Mouse (Mus musculus) midbrain, embryonic 12.5 days (tissue): ENCODE results near the gene Tsks. TPM values are rescaled to one million over a fixed set of nuclear protein-coding genes. Genes with fewer than 3 reads are reported as not detected.

ENCODE experiments used
- ATAC-seq: fragments of 200-750 bp; cut with Nextera tagmentation; 2 replicates; pipeline ENCODE4 v1.8.0; 2017; ENCODE audit warnings: low read depth, moderate TSS enrichment, moderate library complexity; ENCODE audit not compliant: low FRiP score
- H3K27ac ChIP-seq: fragments of 300-500 bp; sonication (generic); replicated peaks from 2 replicates; pipeline ENCODE4 v1.5.1; 2016; ENCODE audit warnings: mild to moderate bottlenecking
- H3K27me3 ChIP-seq: fragments of 300-500 bp; sonication (generic); 2 replicates; pipeline ENCODE4 v1.6.1; 2016; ENCODE audit warnings: mild to moderate bottlenecking
- H3K36me3 ChIP-seq: fragments of 300-500 bp; sonication (generic); 2 replicates; pipeline ENCODE4 v1.6.1; 2016
- H3K4me1 ChIP-seq: fragments of 300-500 bp; sonication (generic); 2 replicates; pipeline ENCODE4 v1.6.1; 2016
- H3K4me2 ChIP-seq: fragments of 300-500 bp; sonication (generic); replicated peaks from 2 replicates; pipeline ENCODE4 v1.6.1; 2016; ENCODE audit warnings: mild to moderate bottlenecking, moderate library complexity
- H3K4me3 ChIP-seq: fragments of 300-500 bp; sonication (generic); 2 replicates; pipeline ENCODE4 v1.5.1; 2016; ENCODE audit warnings: mild to moderate bottlenecking
- H3K9ac ChIP-seq: fragments of 300-500 bp; sonication (generic); replicated peaks from 2 replicates; pipeline ENCODE4 v1.6.1; 2016; ENCODE audit warnings: mild to moderate bottlenecking, moderate library complexity
- H3K9me3 ChIP-seq: fragments of 300-500 bp; sonication (generic); 2 replicates; pipeline ENCODE4 v1.6.1; 2016; ENCODE audit warnings: mild to moderate bottlenecking
- WGBS: fragments of 180-500 bp; shearing (Covaris S2); methylation state at CpG from one replicate; pipeline ENCODE4 v1.1.7; 2016; 5-methylcytosine and 5-hydroxymethylcytosine counted together
- polyA plus RNA-seq: library from polyadenylated mRNA; unstranded; fragments of >200 nt; fragmentation: Nextera tagmentation; extraction: Ambion mirVana; gene quantifications from 2 replicates; pipeline ENCODE4 v1.2.1, GENCODE M21; 2016

The Tsks gene
- polyA plus RNA-seq, 1 experiment from 2014 or later: 0.20 TPM

GRCm38 (mm10) chr7:44983944-44984832 lies 41.2 kb downstream of the Tsks start:
- WGBS: 71% methylated on average over 7 of the region's 7 CpGs
- peak overlapping the region; percentile 48; the same call in 1 of the 2 replicates for H3K9ac ChIP-seq
- no peak for ATAC-seq

GRCm38 (mm10) chr7:44984833-44985164 lies 41.8 kb downstream of the Tsks start:
- peak overlapping the region; percentile 62 for H3K4me2 ChIP-seq
- H3K36me3 ChIP-seq: peaks cover 40% of the 10 kb centered on the region
- 53% methylated on average over 3 of the region's 3 CpGs for WGBS
- H3K27ac ChIP-seq: peak overlapping the region; percentile 94; the same call in 1 of the 2 replicates
- H3K9me3 ChIP-seq: no peaks in the 10 kb centered on the region
- no peaks in the 10 kb centered on the region for H3K27me3 ChIP-seq
- ATAC-seq: no peak
- H3K4me1 ChIP-seq: peaks cover 37% of the 10 kb centered on the region
- peak overlapping the region; percentile 82 for H3K4me3 ChIP-seq
- 0 out of 2 replicates have a peak overlapping the region, but pooled peaks have one; percentile 97 for H3K9ac ChIP-seq

More at GRCm38 (mm10) chr7:44983944-44984832, 41.2 kb downstream of the Tsks start:
- Histone ChIP-seq H3K4me1 (peaks cover 35% of the 10 kb centered on the region), H3K9me3 (no peaks in the 10 kb centered on the region), H3K36me3 (peaks cover 40% of the 10 kb centered on the region), H3K4me2 (peak overlapping the region; percentile 62), H3K27me3 (no peaks in the 10 kb centered on the region), H3K4me3 (peak overlapping the region; percentile 82), H3K27ac (peak overlapping the region; percentile 94)

GRCm38 (mm10) chr7:44985595-44986191 lies 42.7 kb downstream of the Tsks start:
- WGBS: 1% methylated on average over 44 of the region's 45 CpGs
- Histone ChIP-seq H3K9me3 (no peaks in the 10 kb centered on the region), H3K27me3 (no peaks in the 10 kb centered on the region), H3K27ac (peak overlapping the region; percentile 94), H3K4me2 (peak overlapping the region; percentile 62), H3K36me3 (peaks cover 31% of the 10 kb centered on the region), H3K4me1 (peaks cover 37% of the 10 kb centered on the region), H3K4me3 (peak overlapping the region; percentile 82), H3K9ac (peak overlapping the region; percentile 97)
- peak; percentile 4 for ATAC-seq

- H3K4me2 ChIP-seq: peak within 1 kb of the TSS; percentile 63
- peak; percentile 95 for ATAC-seq
- H3K36me3 ChIP-seq: peaks cover 27% of the 10 kb centered on the region
- peak within 1 kb of the TSS; percentile 82 for H3K4me3 ChIP-seq
- WGBS: under 1% methylated on average over 41 of the region's 42 CpGs
- no peaks in the 10 kb centered on the region for H3K9me3 ChIP-seq
- H3K4me1 ChIP-seq: peaks cover 37% of the 10 kb centered on the region
- peak within 1 kb of the TSS; percentile 97 for H3K9ac ChIP-seq
- peak within 1 kb of the TSS; percentile 94 for H3K27ac ChIP-seq
- H3K27me3 ChIP-seq: no peaks in the 10 kb centered on the region
These were observed 43.3 kb downstream of the Tsks start, which contains the start of gene Prmt1 for GRCm38 (mm10) chr7:44986192-44986878. Prmt1 (minus strand) TSS chr7:44986568.

- peaks cover 27% of the 10 kb centered on the region for H3K36me3 ChIP-seq
- no peaks in the 10 kb centered on the region for H3K27me3 ChIP-seq
- peak overlapping the region; percentile 82 for H3K4me3 ChIP-seq
- under 1% methylated on average over 29 of the region's 29 CpGs for WGBS
- peak; percentile 31 for ATAC-seq
- H3K9me3 ChIP-seq: no peaks in the 10 kb centered on the region
- H3K4me1 ChIP-seq: peaks cover 37% of the 10 kb centered on the region
- peak overlapping the region; percentile 63 for H3K4me2 ChIP-seq
- peak overlapping the region; percentile 75 for H3K9ac ChIP-seq
- H3K27ac ChIP-seq: peak overlapping the region; percentile 89
These were observed 44.1 kb downstream of the Tsks start for GRCm38 (mm10) chr7:44986879-44987718.

GRCm38 (mm10) chr7:44996672-44997071 lies 53.7 kb downstream of the Tsks start:
- WGBS: 13% methylated on average over 10 of the region's 10 CpGs
- no peak for ATAC-seq
- H3K9me3 ChIP-seq: no peaks in the 10 kb centered on the region
- peak overlapping the region; percentile 68 for H3K4me3 ChIP-seq
- H3K9ac ChIP-seq: peak overlapping the region; percentile 82
- H3K27ac ChIP-seq: peak overlapping the region; percentile 80; the same call in 1 of the 2 replicates
- peaks cover 45% of the 10 kb centered on the region for H3K36me3 ChIP-seq
- H3K4me1 ChIP-seq: peaks cover 37% of the 10 kb centered on the region
- H3K27me3 ChIP-seq: no peaks in the 10 kb centered on the region
- peak overlapping the region; percentile 79 for H3K4me2 ChIP-seq

GRCm38 (mm10) chr7:44997231-44997939 lies 54.4 kb downstream of the Tsks start, which contains the start of gene Irf3:
Irf3 (plus strand) TSS chr7:44997648.
- under 1% methylated on average over 43 of the region's 43 CpGs for WGBS
- H3K4me2 ChIP-seq: peak within 1 kb of the TSS; percentile 79
- H3K9me3 ChIP-seq: no peaks in the 10 kb centered on the region
- peak within 1 kb of the TSS; percentile 68 for H3K4me3 ChIP-seq
- H3K27me3 ChIP-seq: no peaks in the 10 kb centered on the region
- peaks cover 37% of the 10 kb centered on the region for H3K4me1 ChIP-seq
- peaks cover 45% of the 10 kb centered on the region for H3K36me3 ChIP-seq
- ATAC-seq: peak; percentile 90
- H3K9ac ChIP-seq: peak within 1 kb of the TSS; percentile 82
- peak within 1 kb of the TSS; percentile 80 for H3K27ac ChIP-seq

- Histone ChIP-seq H3K36me3 (peaks cover 45% of the 10 kb centered on the region), H3K27ac (peak overlapping the region; percentile 80), H3K4me2 (peak overlapping the region; percentile 79), H3K9me3 (no peaks in the 10 kb centered on the region), H3K9ac (peak overlapping the region; percentile 82), H3K4me3 (peak overlapping the region; percentile 68), H3K4me1 (peaks cover 37% of the 10 kb centered on the region), H3K27me3 (no peaks in the 10 kb centered on the region)
- WGBS: 6% methylated on average over 15 of the region's 15 CpGs
- peak; percentile 17; the same call in 1 of the 2 replicates for ATAC-seq
These were observed 55.0 kb downstream of the Tsks start for GRCm38 (mm10) chr7:44997940-44998428.

- WGBS: 5% methylated on average over 18 of the region's 18 CpGs
- no peak for ATAC-seq
- peak within 1 kb of the TSS; percentile 82 for H3K9ac ChIP-seq
- peak within 1 kb of the TSS; percentile 80 for H3K27ac ChIP-seq
- H3K4me3 ChIP-seq: peak within 1 kb of the TSS; percentile 68
- peaks cover 37% of the 10 kb centered on the region for H3K4me1 ChIP-seq
- H3K27me3 ChIP-seq: no peaks in the 10 kb centered on the region
- peak within 1 kb of the TSS; percentile 79 for H3K4me2 ChIP-seq
- no peaks in the 10 kb centered on the region for H3K9me3 ChIP-seq
- peaks cover 48% of the 10 kb centered on the region for H3K36me3 ChIP-seq
These were observed 55.5 kb downstream of the Tsks start, which contains the start of gene Bcl2l12 for GRCm38 (mm10) chr7:44998501-44998955. Bcl2l12 (minus strand) TSS chr7:44998712.

- no peak for ATAC-seq
- no peaks in the 10 kb centered on the region for H3K9me3 ChIP-seq
- H3K27ac ChIP-seq: no peak overlapping the region
- no peak overlapping the region for H3K9ac ChIP-seq
- H3K4me2 ChIP-seq: no peak overlapping the region
- H3K4me1 ChIP-seq: peaks cover 37% of the 10 kb centered on the region
- WGBS: 87% methylated on average over 11 of the region's 11 CpGs
- H3K4me3 ChIP-seq: no peak overlapping the region
- no peaks in the 10 kb centered on the region for H3K27me3 ChIP-seq
- peaks cover 52% of the 10 kb centered on the region for H3K36me3 ChIP-seq
These were observed 56.7 kb downstream of the Tsks start for GRCm38 (mm10) chr7:44999753-45000152.
